ENCODE assay signal across 10 mouse cellular contexts in genomic region chr5:139084302-139084701, GRCm38 (mm10).
DNase-seq lines count a peak whose midpoint lies in the region; ATAC-seq and TF ChIP-seq lines count a peak whose summit lies in the region.
"Had no signal": no experiment of that assay in that cellular context is flagged by ENCODE, and none has a peak within 500 bp of the region (broad histone marks: within the 10 kb centered on the region; RNA-seq: fewer than 3 reads in every experiment).

No protein-coding gene starts in this region.

- WGBS in neural tube, embryonic 11.5 days = 90% methylated on average over 6 of the region's 6 CpGs

- H3K4me2 ChIP-seq in neural tube, embryonic 11.5 days (ENCODE audit: low read depth) = no peak overlapping the region
- H3K4me2 ChIP-seq: limb, embryonic 12.5 days; midbrain, embryonic 11.5 days had no signal

- H3K9me3 ChIP-seq in neural tube, embryonic 11.5 days (ENCODE audit: control insufficient read depth, low read length) = no peaks in the 10 kb centered on the region
- H3K9me3 ChIP-seq: limb, embryonic 12.5 days had no signal

- H3K4me3 ChIP-seq in neural tube, embryonic 11.5 days (ENCODE audit: low read depth, low read length) = no peak overlapping the region
- H3K4me3 ChIP-seq in cortical plate, adult 2 months (ENCODE audit: insufficient read depth, low read length) = no peak overlapping the region
- H3K4me3 ChIP-seq: limb, embryonic 12.5 days had no signal

- TF ChIP-seq CTCF in cortical plate, adult 2 months (IDR thresholded peaks at IDR 0.05; ENCODE audit: extremely low read depth, insufficient read depth, low read length) = no peak

- peaks cover 3% of the 10 kb centered on the region; the same call in 1 of the 2 replicates for H3K4me1 ChIP-seq in neural tube, embryonic 11.5 days (ENCODE audit: control insufficient read depth, insufficient read depth, low read length)
- H3K4me1 ChIP-seq in cortical plate, adult 2 months (ENCODE audit: control insufficient read depth, insufficient read depth, low read length) = peaks cover 11% of the 10 kb centered on the region

- no peak overlapping the region for H3K27ac ChIP-seq in neural tube, embryonic 11.5 days (ENCODE audit: low read depth, low read length)
- H3K27ac ChIP-seq in cortical plate, adult 2 months (ENCODE audit: insufficient read depth, low read length) = peak overlapping the region; percentile 37; the same call in 1 of the 2 replicates
- H3K27ac ChIP-seq: limb, embryonic 12.5 days had no signal

- no peaks in the 10 kb centered on the region for H3K27me3 ChIP-seq in neural tube, embryonic 11.5 days (ENCODE audit: control insufficient read depth, insufficient read depth, low read length)
- H3K27me3 ChIP-seq: limb, embryonic 12.5 days had no signal

- TF ChIP-seq POLR2A in cortical plate, adult 2 months (IDR thresholded peaks at IDR 0.05; ENCODE audit: extremely low read depth, insufficient read depth, low read length) = no peak

- DNase-seq in neural tube, embryonic 11.5 days (ENCODE audit: low spot score) = peak; percentile 6
- no peak for DNase-seq in neural tube, embryonic 10.5 days (ENCODE audit: extremely low spot score, low spot score)
- DNase-seq in layer of hippocampus, adult 18-20 months (ENCODE audit: low spot score in 2 of 2) = peak; percentile 74 to 86
- peak; percentile 42 to 54 for DNase-seq in right cerebral cortex, postnatal 36 days (ENCODE audit: low spot score in 2 of 2)
- DNase-seq in kidney, postnatal 14 days = no peak
- no peak for DNase-seq in retina, embryonic 14.5 days (ENCODE audit: low spot score)
- no peak for DNase-seq in ovary, postnatal 10 days (ENCODE audit: low spot score)

- ATAC-seq in neural tube, embryonic 11.5 days (ENCODE audit: insufficient read depth, low FRiP score, low TSS enrichment) = no peak

- no peak overlapping the region for H3K9ac ChIP-seq in neural tube, embryonic 11.5 days (ENCODE audit: low read length)
- H3K9ac ChIP-seq: limb, embryonic 12.5 days had no signal

- H3K36me3 ChIP-seq in neural tube, embryonic 11.5 days (ENCODE audit: control insufficient read depth, insufficient read depth, low read length) = no peaks in the 10 kb centered on the region
- H3K36me3 ChIP-seq: limb, embryonic 12.5 days had no signal

Comparison
In these comparisons a context has a peak if more than half of its experiments do, and no peak if none do; other contexts are left out.
1. DNase-seq: peak in neural tube, embryonic 11.5 days (single experiment), layer of hippocampus, adult 18-20 months (2 of 2) and right cerebral cortex, postnatal 36 days (2 of 2); none in neural tube, embryonic 10.5 days (single experiment), kidney, postnatal 14 days (single experiment), retina, embryonic 14.5 days (single experiment) and ovary, postnatal 10 days (single experiment).